Mouse (Mus musculus) kidney, postnatal 36 days (tissue): Measurements from ENCODE around the gene Dmp1.

ENCODE experiments used
- DNase-seq, 2 experiments: peaks; one replicate each; pipeline ENCODE4 v3.0.0; 2021 to 2022; ENCODE audit warnings: mixed read lengths in 2 of 2

The Dmp1 gene

DNA sequence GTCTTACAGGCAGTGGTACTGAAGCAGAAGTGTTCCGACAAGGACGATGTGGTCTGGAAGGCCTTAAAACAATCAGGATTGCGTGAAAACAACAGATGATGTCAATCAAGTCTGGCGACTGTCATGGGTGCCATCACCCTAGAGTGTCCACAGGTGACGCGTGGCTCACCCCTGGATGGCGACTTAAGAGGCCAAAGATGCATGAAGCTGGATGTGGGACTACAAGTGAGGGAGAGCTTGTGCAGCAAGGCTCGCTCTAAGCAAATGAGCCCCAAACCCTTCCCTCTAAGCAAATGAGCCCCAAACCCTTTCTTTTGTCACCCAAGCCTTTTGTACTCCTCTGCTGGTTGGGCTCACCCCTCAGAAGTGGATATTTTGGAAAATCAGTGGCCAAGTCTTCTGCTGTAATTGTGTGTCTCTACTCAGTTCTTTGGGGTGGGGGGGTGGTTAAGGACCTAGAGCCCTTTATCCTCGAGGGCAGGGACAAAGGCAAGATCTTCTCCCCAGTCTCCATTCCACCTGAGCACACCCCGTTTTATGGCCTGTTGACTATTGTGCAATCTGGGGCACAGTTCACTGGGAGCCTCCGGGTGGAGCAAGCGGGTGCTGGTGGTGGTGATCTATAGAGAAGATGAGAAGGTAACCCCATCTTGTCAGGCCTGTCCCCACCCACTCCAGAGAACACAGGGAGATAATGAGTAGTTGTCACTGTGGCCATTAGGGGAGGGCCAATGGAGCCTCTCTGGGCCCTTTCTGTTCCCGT lies 60.8 kb downstream of the Dmp1 start:
- DNase-seq, result no peak
